Comparison of ENCODE assay signal across 17 mouse cellular contexts in the genomic region with DNA sequence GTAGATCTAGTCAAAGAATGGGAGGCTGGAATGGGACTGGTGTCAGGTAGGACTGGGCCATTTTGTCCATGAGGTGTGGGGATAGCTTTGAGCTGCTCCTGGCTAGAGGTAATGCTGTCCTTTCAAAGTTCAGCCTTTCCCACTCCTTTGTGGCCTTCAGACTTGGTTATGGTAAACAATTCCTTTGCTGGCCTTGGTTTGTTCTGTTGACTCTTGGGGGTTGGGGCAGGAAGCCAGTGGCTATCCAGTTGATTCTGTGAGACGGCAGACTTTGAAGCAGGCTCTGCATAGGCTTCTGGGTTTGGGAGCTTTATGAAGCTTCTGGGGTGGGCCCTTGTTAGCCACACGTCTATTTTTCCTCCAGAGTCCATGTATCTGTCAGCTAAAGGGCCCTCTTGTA. TPM values are rescaled to one million over a fixed set of nuclear protein-coding genes. Genes with fewer than 3 reads are reported as not detected.
"Had no signal": no experiment of that assay in that cellular context is flagged by ENCODE, and none has a peak within 500 bp of the region (broad histone marks: within the 10 kb centered on the region; RNA-seq: fewer than 3 reads in every experiment).

No protein-coding gene starts in this region.

- H3K27ac ChIP-seq: limb, embryonic 13.5 days; midbrain, embryonic 10.5 days; neural tube, embryonic 12.5 days had no signal

- DNase-seq: kidney, adult 18-20 months; kidney, postnatal 14 days; left cerebral cortex, postnatal 4 days; lung, adult 2 months; lung, postnatal 36 days; midbrain, embryonic 14.5 days; right cerebral cortex, postnatal 4 days; spleen, adult 18-20 months; thymus, postnatal 4 days had no signal

- H3K4me3 ChIP-seq: intestine, embryonic 15.5 days; limb, embryonic 13.5 days; midbrain, embryonic 10.5 days; neural tube, embryonic 12.5 days had no signal

- H3K27me3 ChIP-seq: intestine, embryonic 15.5 days; limb, embryonic 13.5 days; neural tube, embryonic 12.5 days had no signal

- ATAC-seq: intestine, embryonic 15.5 days; lung, postnatal 0 days had no signal

- H3K9me3 ChIP-seq: intestine, embryonic 15.5 days; limb, embryonic 13.5 days; midbrain, embryonic 10.5 days; neural tube, embryonic 12.5 days had no signal

- H3K4me2 ChIP-seq: intestine, embryonic 15.5 days; limb, embryonic 13.5 days; neural tube, embryonic 12.5 days had no signal

- H3K9ac ChIP-seq: intestine, embryonic 15.5 days; limb, embryonic 13.5 days; neural tube, embryonic 12.5 days had no signal

RNA-seq across cellular contexts. Expression of a gene that starts 13.0 kb away (rescaled TPM):
- total RNA-seq: megakaryocyte progenitor cell, adult 5-6 weeks; monocyte, adult 5-6 weeks; neutrophil, adult 5-6 weeks had no signal
